15 mouse cellular contexts compared by ENCODE assay signal in genomic region chr5:53784818-53785520, GRCm38 (mm10). TPM values are rescaled to one million over a fixed set of nuclear protein-coding genes. Genes with fewer than 3 reads are reported as not detected.
A peak's percentile ranks its signal among the peaks of the same experiment; 100 is the strongest.
DNase-seq lines count a peak whose midpoint lies in the region.
"Had no signal": no experiment of that assay in that cellular context is flagged by ENCODE, and none has a peak within 500 bp of the region (broad histone marks: within the 10 kb centered on the region; RNA-seq: fewer than 3 reads in every experiment).

No protein-coding gene starts in this region.

- H3K9me3 ChIP-seq in forebrain, embryonic 10.5 days = no peaks in the 10 kb centered on the region
- H3K9me3 ChIP-seq: forebrain, embryonic 12.5 days; midbrain, embryonic 10.5 days had no signal

- intact Hi-C loops in left cerebral cortex, postnatal 25 days (cut with DNase I) = no loop called here
- intact Hi-C loops in left cerebral cortex, postnatal 36 days (cut with DNase I) = no loop called here

- no peak overlapping the region for H3K27ac ChIP-seq in forebrain, embryonic 10.5 days
- H3K27ac ChIP-seq: forebrain, embryonic 12.5 days; hindbrain, embryonic 14.5 days; midbrain, embryonic 10.5 days had no signal

- H3K4me3 ChIP-seq in forebrain, embryonic 10.5 days = no peak overlapping the region
- H3K4me3 ChIP-seq: forebrain, embryonic 12.5 days; midbrain, embryonic 10.5 days had no signal

- H3K4me1 ChIP-seq in forebrain, embryonic 10.5 days = no peaks in the 10 kb centered on the region
- H3K4me1 ChIP-seq: forebrain, embryonic 12.5 days; midbrain, embryonic 10.5 days had no signal

- no peaks in the 10 kb centered on the region for H3K36me3 ChIP-seq in forebrain, embryonic 10.5 days (replicated peaks)
- H3K36me3 ChIP-seq: forebrain, embryonic 12.5 days; midbrain, embryonic 10.5 days had no signal

- H3K27me3 ChIP-seq in forebrain, embryonic 10.5 days (ENCODE audit: poor library complexity, severe bottlenecking) = no peaks in the 10 kb centered on the region
- H3K27me3 ChIP-seq: forebrain, embryonic 12.5 days had no signal

- peak; percentile 87 for DNase-seq in heart, adult 11 months
- no peak for DNase-seq in heart, postnatal 4 days
- peak; percentile 6 for DNase-seq in left cerebral cortex, postnatal 25 days (ENCODE audit: low spot score in 2 of 2)
- no peak for DNase-seq in left cerebral cortex, postnatal 36 days (ENCODE audit: low spot score in 2 of 2)
- DNase-seq in gastrocnemius, postnatal 25 days = peak; percentile 7
- DNase-seq in forebrain, embryonic 10.5 days (ENCODE audit: extremely low spot score, low spot score) = no peak
- DNase-seq in testis, postnatal 10 days (ENCODE audit: low spot score) = no peak
- DNase-seq: adrenal gland, postnatal 14 days; cerebellum, adult 9-11 months; kidney, adult 2 months; kidney, postnatal 10 days; right cerebral cortex, postnatal 4 days had no signal

- whole genome bisulfite sequencing in forebrain, embryonic 10.5 days = 80% methylated on average over 12 of the region's 12 CpGs

RNA-seq across cellular contexts. Expression of gene Tbc1d19, which starts 24.4 kb away (rescaled TPM):
- 10 to 100 TPM; 22.9 to 26.1 TPM for total RNA-seq in heart, postnatal 4 days (2021)
- 10 to 100 TPM; 40.6 to 43.5 TPM for total RNA-seq in left cerebral cortex, postnatal 25 days (2021)
- total RNA-seq in left cerebral cortex, postnatal 36 days (2021) = 10 to 100 TPM; 47.5 to 48.5 TPM
- total RNA-seq in gastrocnemius, postnatal 25 days (2021) = 10 to 100 TPM; 21.4 to 21.9 TPM
- 50.7 and 53.9 TPM in 2 replicates for polyA plus RNA-seq in forebrain, embryonic 10.5 days (2016; fragmentation: Nextera tagmentation; extraction: Ambion mirVana)

Comparison
In these comparisons a context has a peak if more than half of its experiments do, and no peak if none do; other contexts are left out.
1. DNase-seq: peak in heart, adult 11 months (single experiment), left cerebral cortex, postnatal 25 days (2 of 2) and gastrocnemius, postnatal 25 days (single experiment); none in heart, postnatal 4 days (single experiment), left cerebral cortex, postnatal 36 days (0 of 2), forebrain, embryonic 10.5 days (single experiment) and testis, postnatal 10 days (single experiment).